Comparison of ENCODE assay signal across 12 mouse cellular contexts in genomic region chr1:184869939-184870565, GRCm38 (mm10). TPM values are rescaled to one million over a fixed set of nuclear protein-coding genes. Genes with fewer than 3 reads are reported as not detected.
A peak's percentile ranks its signal among the peaks of the same experiment; 100 is the strongest.
DNase-seq lines count a peak whose midpoint lies in the region; ATAC-seq and TF ChIP-seq lines count a peak whose summit lies in the region.
"Had no signal": no experiment of that assay in that cellular context is flagged by ENCODE, and none has a peak within 500 bp of the region (broad histone marks: within the 10 kb centered on the region; RNA-seq: fewer than 3 reads in every experiment).

No protein-coding gene starts in this region.

- no peaks in the 10 kb centered on the region for H3K36me3 ChIP-seq in forebrain, embryonic 13.5 days (ENCODE audit: poor library complexity, severe bottlenecking)
- no peaks in the 10 kb centered on the region for H3K36me3 ChIP-seq in forebrain, embryonic 10.5 days (replicated peaks)
- no peaks in the 10 kb centered on the region for H3K36me3 ChIP-seq in midbrain, embryonic 16.5 days (ENCODE audit: control insufficient read depth, insufficient read depth, low read length)
- H3K36me3 ChIP-seq in midbrain, embryonic 13.5 days, result no peaks in the 10 kb centered on the region
- no peaks in the 10 kb centered on the region for H3K36me3 ChIP-seq in stomach, postnatal 0 days (ENCODE audit: control insufficient read depth, insufficient read depth, low read length)
- H3K36me3 ChIP-seq in hindbrain, embryonic 11.5 days (ENCODE audit: control insufficient read depth, insufficient read depth, low read length), result no peaks in the 10 kb centered on the region
- H3K36me3 ChIP-seq: embryonic facial prominence, embryonic 12.5 days; hindbrain, embryonic 13.5 days had no signal

- WGBS in forebrain, embryonic 13.5 days, result 32% methylated on average over 4 of the region's 4 CpGs
- 55% methylated on average over 4 of the region's 4 CpGs for WGBS in forebrain, embryonic 10.5 days
- WGBS in midbrain, embryonic 16.5 days, result 42% methylated on average over 4 of the region's 4 CpGs
- 40% methylated on average over 4 of the region's 4 CpGs for WGBS in midbrain, embryonic 13.5 days
- 48% methylated on average over 4 of the region's 4 CpGs for WGBS in stomach, postnatal 0 days
- 75% methylated on average over 4 of the region's 4 CpGs for WGBS in hindbrain, embryonic 11.5 days

- H3K27ac ChIP-seq in forebrain, embryonic 13.5 days, result no peak overlapping the region
- H3K27ac ChIP-seq in forebrain, embryonic 10.5 days, result no peak overlapping the region
- no peak overlapping the region for H3K27ac ChIP-seq in midbrain, embryonic 16.5 days (ENCODE audit: low read length)
- H3K27ac ChIP-seq in midbrain, embryonic 13.5 days, result no peak overlapping the region
- peak overlapping the region; percentile 53; the same call in 1 of the 2 replicates for H3K27ac ChIP-seq in stomach, postnatal 0 days (replicated peaks)
- no peak overlapping the region for H3K27ac ChIP-seq in hindbrain, embryonic 11.5 days (ENCODE audit: low read depth, low read length)
- H3K27ac ChIP-seq: embryonic facial prominence, embryonic 12.5 days; hindbrain, embryonic 13.5 days had no signal

- DNase-seq in forebrain, embryonic 10.5 days (ENCODE audit: extremely low spot score, low spot score), result no peak
- DNase-seq in kidney, postnatal 25 days, result peak; percentile 92 to 94
- no peak for DNase-seq in stomach, postnatal 0 days (ENCODE audit: low spot score)
- DNase-seq in hindbrain, embryonic 11.5 days (ENCODE audit: low spot score), result no peak
- DNase-seq in c-Kit-positive CD71-positive TER-119-positive erythroid progenitor cells, embryonic 14.5 days (ENCODE audit: low spot score), result no peak
- DNase-seq: B cell, adult 2 months; spleen, adult 18-20 months had no signal

- peaks cover 5% of the 10 kb centered on the region for H3K4me1 ChIP-seq in forebrain, embryonic 13.5 days
- peaks cover 23% of the 10 kb centered on the region for H3K4me1 ChIP-seq in forebrain, embryonic 10.5 days
- no peaks in the 10 kb centered on the region for H3K4me1 ChIP-seq in midbrain, embryonic 16.5 days (ENCODE audit: control insufficient read depth, insufficient read depth, low read length)
- no peaks in the 10 kb centered on the region for H3K4me1 ChIP-seq in midbrain, embryonic 13.5 days (replicated peaks)
- H3K4me1 ChIP-seq in stomach, postnatal 0 days (replicated peaks; ENCODE audit: control insufficient read depth, insufficient read depth), result peaks cover 7% of the 10 kb centered on the region
- no peaks in the 10 kb centered on the region for H3K4me1 ChIP-seq in hindbrain, embryonic 11.5 days (replicated peaks; ENCODE audit: control insufficient read depth, insufficient read depth, low read length)

- H3K4me2 ChIP-seq in forebrain, embryonic 13.5 days, result no peak overlapping the region
- no peak overlapping the region for H3K4me2 ChIP-seq in midbrain, embryonic 16.5 days (ENCODE audit: low read length)
- no peak overlapping the region for H3K4me2 ChIP-seq in midbrain, embryonic 13.5 days (replicated peaks)
- no peak overlapping the region for H3K4me2 ChIP-seq in stomach, postnatal 0 days (replicated peaks; ENCODE audit: low read depth)
- H3K4me2 ChIP-seq in hindbrain, embryonic 11.5 days (replicated peaks; ENCODE audit: low read depth, low read length), result no peak overlapping the region
- H3K4me2 ChIP-seq: embryonic facial prominence, embryonic 12.5 days; hindbrain, embryonic 13.5 days had no signal

- no peak overlapping the region for H3K4me3 ChIP-seq in forebrain, embryonic 13.5 days
- no peak overlapping the region for H3K4me3 ChIP-seq in forebrain, embryonic 10.5 days
- H3K4me3 ChIP-seq in midbrain, embryonic 16.5 days (ENCODE audit: low read depth, low read length), result no peak overlapping the region
- H3K4me3 ChIP-seq in midbrain, embryonic 13.5 days (replicated peaks), result no peak overlapping the region
- no peak overlapping the region for H3K4me3 ChIP-seq in stomach, postnatal 0 days (ENCODE audit: low read depth, low read length)
- H3K4me3 ChIP-seq in hindbrain, embryonic 11.5 days (ENCODE audit: low read depth, low read length), result no peak overlapping the region
- H3K4me3 ChIP-seq: embryonic facial prominence, embryonic 12.5 days; hindbrain, embryonic 13.5 days had no signal

- ATAC-seq in forebrain, embryonic 13.5 days, result peak; percentile 43; the same call in 1 of the 2 replicates
- peak; percentile 32; the same call in 1 of the 2 replicates for ATAC-seq in midbrain, embryonic 16.5 days
- ATAC-seq in midbrain, embryonic 13.5 days, result no peak
- no peak for ATAC-seq in stomach, postnatal 0 days (ENCODE audit: low FRiP score, low TSS enrichment)
- no peak for ATAC-seq in hindbrain, embryonic 11.5 days (ENCODE audit: low FRiP score)

- H3K9me3 ChIP-seq in forebrain, embryonic 13.5 days (replicated peaks), result no peaks in the 10 kb centered on the region
- H3K9me3 ChIP-seq in forebrain, embryonic 10.5 days, result no peaks in the 10 kb centered on the region
- no peaks in the 10 kb centered on the region for H3K9me3 ChIP-seq in midbrain, embryonic 16.5 days (replicated peaks; ENCODE audit: control insufficient read depth, low read length, poor library complexity, severe bottlenecking)
- H3K9me3 ChIP-seq in midbrain, embryonic 13.5 days, result no peaks in the 10 kb centered on the region
- H3K9me3 ChIP-seq in stomach, postnatal 0 days (ENCODE audit: control insufficient read depth, low read length), result no peaks in the 10 kb centered on the region
- no peaks in the 10 kb centered on the region for H3K9me3 ChIP-seq in hindbrain, embryonic 11.5 days (ENCODE audit: control insufficient read depth, low read length)
- H3K9me3 ChIP-seq: embryonic facial prominence, embryonic 12.5 days; hindbrain, embryonic 13.5 days had no signal

- no peak for TF ChIP-seq EP300 in stomach, postnatal 0 days (optimal IDR thresholded peaks at IDR 0.05)

- H3K9ac ChIP-seq in forebrain, embryonic 13.5 days, result no peak overlapping the region
- no peak overlapping the region for H3K9ac ChIP-seq in midbrain, embryonic 16.5 days (ENCODE audit: low read depth, low read length)
- H3K9ac ChIP-seq in midbrain, embryonic 13.5 days (replicated peaks), result no peak overlapping the region
- H3K9ac ChIP-seq in stomach, postnatal 0 days (ENCODE audit: low read length), result no peak overlapping the region
- no peak overlapping the region for H3K9ac ChIP-seq in hindbrain, embryonic 11.5 days (ENCODE audit: low read depth, low read length)
- H3K9ac ChIP-seq: embryonic facial prominence, embryonic 12.5 days; hindbrain, embryonic 13.5 days had no signal

- TF ChIP-seq CTCF in stomach, postnatal 0 days (IDR thresholded peaks at IDR 0.05; ENCODE audit: low read depth), result no peak

- peaks cover 36% of the 10 kb centered on the region for H3K27me3 ChIP-seq in forebrain, embryonic 13.5 days
- H3K27me3 ChIP-seq in forebrain, embryonic 10.5 days (ENCODE audit: poor library complexity, severe bottlenecking), result peaks cover 83% of the 10 kb centered on the region
- no peaks in the 10 kb centered on the region for H3K27me3 ChIP-seq in midbrain, embryonic 16.5 days (ENCODE audit: control insufficient read depth, insufficient read depth, low read depth, low read length)
- H3K27me3 ChIP-seq in midbrain, embryonic 13.5 days, result peaks cover 29% of the 10 kb centered on the region
- H3K27me3 ChIP-seq in stomach, postnatal 0 days (ENCODE audit: control insufficient read depth, insufficient read depth, low read length), result no peaks in the 10 kb centered on the region
- H3K27me3 ChIP-seq in hindbrain, embryonic 11.5 days (ENCODE audit: control insufficient read depth, insufficient read depth, low read length), result no peaks in the 10 kb centered on the region
- H3K27me3 ChIP-seq: embryonic facial prominence, embryonic 12.5 days had no signal

RNA-seq across cellular contexts. Expression of gene C130074G19Rik, which starts 13.0 kb away (rescaled TPM):
- 0.89 and 1.0 TPM in 2 replicates for polyA plus RNA-seq in forebrain, embryonic 13.5 days (2015; fragmentation: Nextera tagmentation; extraction: Ambion mirVana)
- polyA plus RNA-seq in forebrain, embryonic 10.5 days (2016; fragmentation: Nextera tagmentation; extraction: Ambion mirVana), result 0.56 and 0.58 TPM in 2 replicates
- 0.83 and 0.87 TPM in 2 replicates for polyA plus RNA-seq in midbrain, embryonic 16.5 days (2015; fragmentation: Nextera tagmentation; extraction: Ambion mirVana)
- 0.85 and 1.2 TPM in 2 replicates for polyA plus RNA-seq in midbrain, embryonic 13.5 days (2015; fragmentation: Nextera tagmentation; extraction: Ambion mirVana)
- polyA plus RNA-seq in stomach, postnatal 0 days (2015; fragmentation: Nextera tagmentation; extraction: Ambion mirVana), result 1.9 TPM in 2 replicates
- 0.86 and 0.96 TPM in 2 replicates for polyA plus RNA-seq in hindbrain, embryonic 11.5 days (2014; fragmentation: Nextera tagmentation; extraction: Ambion mirVana)

RNA-seq across cellular contexts. Expression of gene Marc2, which starts 23.8 kb away (rescaled TPM):
- polyA plus RNA-seq in forebrain, embryonic 13.5 days (2015; fragmentation: Nextera tagmentation; extraction: Ambion mirVana), result 100 and 103 TPM in 2 replicates
- polyA plus RNA-seq in forebrain, embryonic 10.5 days (2016; fragmentation: Nextera tagmentation; extraction: Ambion mirVana), result 78.1 and 82.6 TPM in 2 replicates
- polyA plus RNA-seq in midbrain, embryonic 16.5 days (2015; fragmentation: Nextera tagmentation; extraction: Ambion mirVana), result 97.6 and 97.7 TPM in 2 replicates
- polyA plus RNA-seq in midbrain, embryonic 13.5 days (2015; fragmentation: Nextera tagmentation; extraction: Ambion mirVana), result 93.0 and 95.2 TPM in 2 replicates
- polyA plus RNA-seq in stomach, postnatal 0 days (2015; fragmentation: Nextera tagmentation; extraction: Ambion mirVana), result 197 and 217 TPM in 2 replicates
- 109 and 114 TPM in 2 replicates for polyA plus RNA-seq in hindbrain, embryonic 11.5 days (2014; fragmentation: Nextera tagmentation; extraction: Ambion mirVana)

RNA-seq across cellular contexts. Expression of gene Marc1, which starts 58.9 kb away (rescaled TPM):
- polyA plus RNA-seq in forebrain, embryonic 13.5 days (2015; fragmentation: Nextera tagmentation; extraction: Ambion mirVana), result 0.22 TPM in 1 of 2 replicates, not detected in the other
- polyA plus RNA-seq in forebrain, embryonic 10.5 days (2016; fragmentation: Nextera tagmentation; extraction: Ambion mirVana), result not detected in 2 replicates
- 0.15 TPM in 2 replicates for polyA plus RNA-seq in midbrain, embryonic 16.5 days (2015; fragmentation: Nextera tagmentation; extraction: Ambion mirVana)
- not detected in 2 replicates for polyA plus RNA-seq in midbrain, embryonic 13.5 days (2015; fragmentation: Nextera tagmentation; extraction: Ambion mirVana)
- 0.32 and 0.65 TPM in 2 replicates for polyA plus RNA-seq in stomach, postnatal 0 days (2015; fragmentation: Nextera tagmentation; extraction: Ambion mirVana)
- polyA plus RNA-seq in hindbrain, embryonic 11.5 days (2014; fragmentation: Nextera tagmentation; extraction: Ambion mirVana), result 0.21 and 0.26 TPM in 2 replicates
- polyA plus RNA-seq: embryonic facial prominence, embryonic 12.5 days had no signal

Comparison
In these comparisons a context has a peak if more than half of its experiments do, and no peak if none do; other contexts are left out.
1. ATAC-seq: peak in forebrain, embryonic 13.5 days (single experiment) and midbrain, embryonic 16.5 days (single experiment); none in midbrain, embryonic 13.5 days (single experiment), stomach, postnatal 0 days (single experiment) and hindbrain, embryonic 11.5 days (single experiment).
2. DNase-seq: peak in kidney, postnatal 25 days (2 of 2); none in forebrain, embryonic 10.5 days (single experiment), stomach, postnatal 0 days (single experiment), hindbrain, embryonic 11.5 days (single experiment) and c-Kit-positive CD71-positive TER-119-positive erythroid progenitor cells, embryonic 14.5 days (single experiment).